Mouse (Mus musculus): ENCODE measurements around the gene Abr. TPM values are rescaled to one million over a fixed set of nuclear protein-coding genes. Genes with fewer than 3 reads are reported as not detected.

Abr gene
- polyA plus RNA-seq, 2 experiments, result 39.7 to 67.5 TPM

- peak overlapping the region; percentile 88 for H3K27ac ChIP-seq (replicated peaks; ENCODE audit: low read depth, low read length)
- DNase-seq (ENCODE audit: low spot score) (no peak), ATAC-seq (ENCODE audit: low FRiP score, low read depth) (0 out of 2 replicates have a peak, but pooled peaks have one; percentile 24)
- peaks cover 18% of the 10 kb centered on the region for H3K36me3 ChIP-seq (ENCODE audit: control insufficient read depth, insufficient read depth, low read length)
- no peak overlapping the region for H3K4me3 ChIP-seq (replicated peaks; ENCODE audit: low read length)
- H3K9me3 ChIP-seq (ENCODE audit: control insufficient read depth, low read length), result no peaks in the 10 kb centered on the region
- no peaks in the 10 kb centered on the region for H3K27me3 ChIP-seq (ENCODE audit: control insufficient read depth, insufficient read depth, low read length)
- WGBS, result 30% methylated on average over 4 of the region's 4 CpGs
- peak overlapping the region; percentile 31; the same call in 1 of the 2 replicates for H3K9ac ChIP-seq (ENCODE audit: low read depth, low read length, severe bottlenecking)
- TF ChIP-seq POLR2A (IDR thresholded peaks at IDR 0.05; ENCODE audit: borderline replicate concordance, extremely low read depth, insufficient read depth, insufficient read length), result no peak
- H3K4me2 ChIP-seq (replicated peaks; ENCODE audit: low read depth, low read length, severe bottlenecking), result no peak overlapping the region
- peaks cover 35% of the 10 kb centered on the region for H3K4me1 ChIP-seq (ENCODE audit: control insufficient read depth, insufficient read depth, low read length)
Measured at GRCm38 (mm10) chr11:76429046-76429445, 193.1 kb downstream of the Abr start.

GRCm38 (mm10) chr11:76427781-76428180 lies 194.3 kb downstream of the Abr start:
- peaks cover 29% of the 10 kb centered on the region for H3K4me1 ChIP-seq (ENCODE audit: control insufficient read depth, insufficient read depth, low read length)
- DNase-seq (ENCODE audit: low spot score) (no peak), ATAC-seq (ENCODE audit: low FRiP score, low read depth) (no peak)
- no peak for TF ChIP-seq POLR2A (IDR thresholded peaks at IDR 0.05; ENCODE audit: borderline replicate concordance, extremely low read depth, insufficient read depth, insufficient read length)
- 62% methylated on average over 3 of the region's 3 CpGs for WGBS
- H3K9me3 ChIP-seq (ENCODE audit: control insufficient read depth, low read length), result no peaks in the 10 kb centered on the region
- H3K4me3 ChIP-seq (replicated peaks; ENCODE audit: low read length), result no peak overlapping the region
- no peak overlapping the region for H3K4me2 ChIP-seq (replicated peaks; ENCODE audit: low read depth, low read length, severe bottlenecking)
- H3K36me3 ChIP-seq (ENCODE audit: control insufficient read depth, insufficient read depth, low read length), result peaks cover 31% of the 10 kb centered on the region
- H3K9ac ChIP-seq (ENCODE audit: low read depth, low read length, severe bottlenecking), result no peak overlapping the region
- no peaks in the 10 kb centered on the region for H3K27me3 ChIP-seq (ENCODE audit: control insufficient read depth, insufficient read depth, low read length)
- H3K27ac ChIP-seq (replicated peaks; ENCODE audit: low read depth, low read length), result no peak overlapping the region

- no peak for TF ChIP-seq POLR2A (IDR thresholded peaks at IDR 0.05; ENCODE audit: borderline replicate concordance, extremely low read depth, insufficient read depth, insufficient read length)
- WGBS, result 84% methylated on average over 6 of the region's 6 CpGs
- Histone ChIP-seq H3K4me1 (ENCODE audit: control insufficient read depth, insufficient read depth, low read length) (peaks cover 20% of the 10 kb centered on the region), H3K4me2 (replicated peaks; ENCODE audit: low read depth, low read length, severe bottlenecking) (no peak overlapping the region), H3K9ac (ENCODE audit: low read depth, low read length, severe bottlenecking) (no peak overlapping the region), H3K4me3 (replicated peaks; ENCODE audit: low read length) (no peak overlapping the region), H3K27ac (replicated peaks; ENCODE audit: low read depth, low read length) (no peak overlapping the region), H3K36me3 (ENCODE audit: control insufficient read depth, insufficient read depth, low read length) (peaks cover 42% of the 10 kb centered on the region), H3K9me3 (ENCODE audit: control insufficient read depth, low read length) (no peaks in the 10 kb centered on the region), H3K27me3 (ENCODE audit: control insufficient read depth, insufficient read depth, low read length) (no peaks in the 10 kb centered on the region)
- no peak for ATAC-seq (ENCODE audit: low FRiP score, low read depth)
- no peak for DNase-seq (ENCODE audit: low spot score)
Measured at GRCm38 (mm10) chr11:76425749-76426148, 196.4 kb downstream of the Abr start.

- H3K4me3 ChIP-seq (replicated peaks; ENCODE audit: low read length), result no peak overlapping the region
- peaks cover 87% of the 10 kb centered on the region for H3K36me3 ChIP-seq (ENCODE audit: control insufficient read depth, insufficient read depth, low read length)
- no peaks in the 10 kb centered on the region for H3K9me3 ChIP-seq (ENCODE audit: control insufficient read depth, low read length)
- TF ChIP-seq POLR2A (IDR thresholded peaks at IDR 0.05; ENCODE audit: borderline replicate concordance, extremely low read depth, insufficient read depth, insufficient read length), result no peak
- no peak overlapping the region for H3K27ac ChIP-seq (replicated peaks; ENCODE audit: low read depth, low read length)
- H3K4me2 ChIP-seq (replicated peaks; ENCODE audit: low read depth, low read length, severe bottlenecking), result no peak overlapping the region
- ATAC-seq (ENCODE audit: low FRiP score, low read depth) (no peak), DNase-seq (ENCODE audit: low spot score) (no peak)
- H3K4me1 ChIP-seq (ENCODE audit: control insufficient read depth, insufficient read depth, low read length), result peaks cover 4% of the 10 kb centered on the region; the same call in 1 of the 2 replicates
- H3K9ac ChIP-seq (ENCODE audit: low read depth, low read length, severe bottlenecking), result no peak overlapping the region
- WGBS, result 77% methylated on average over 4 of the region's 4 CpGs
- no peaks in the 10 kb centered on the region for H3K27me3 ChIP-seq (ENCODE audit: control insufficient read depth, insufficient read depth, low read length)
Measured at GRCm38 (mm10) chr11:76420896-76421295, 201.2 kb downstream of the Abr start.

- 64% methylated on average over 4 of the region's 4 CpGs for WGBS
- H3K9me3 ChIP-seq (ENCODE audit: control insufficient read depth, low read length), result no peaks in the 10 kb centered on the region
- H3K36me3 ChIP-seq (ENCODE audit: control insufficient read depth, insufficient read depth, low read length), result peaks cover 92% of the 10 kb centered on the region
- H3K27me3 ChIP-seq (ENCODE audit: control insufficient read depth, insufficient read depth, low read length), result no peaks in the 10 kb centered on the region
- no peak for ATAC-seq (ENCODE audit: low FRiP score, low read depth)
- DNase-seq (ENCODE audit: low spot score), result no peak
- no peak for TF ChIP-seq POLR2A (IDR thresholded peaks at IDR 0.05; ENCODE audit: borderline replicate concordance, extremely low read depth, insufficient read depth, insufficient read length)
- no peak overlapping the region for H3K4me2 ChIP-seq (replicated peaks; ENCODE audit: low read depth, low read length, severe bottlenecking)
- peaks cover 8% of the 10 kb centered on the region for H3K4me1 ChIP-seq (ENCODE audit: control insufficient read depth, insufficient read depth, low read length)
- no peak overlapping the region for H3K4me3 ChIP-seq (replicated peaks; ENCODE audit: low read length)
- H3K27ac ChIP-seq (replicated peaks; ENCODE audit: low read depth, low read length), result no peak overlapping the region
- H3K9ac ChIP-seq (ENCODE audit: low read depth, low read length, severe bottlenecking), result 0 out of 2 replicates have a peak overlapping the region, but pooled peaks have one; percentile 16
Measured at GRCm38 (mm10) chr11:76419179-76419578, 202.9 kb downstream of the Abr start.

All from limb, embryonic 14.5 days (tissue).